Mouse (Mus musculus): ENCODE measurements around the gene Cebpa.

GRCm38 (mm10) chr7:35164131-35164530 lies 45.0 kb downstream of the Cebpa start:
- no peak for TF ChIP-seq CTCF (IDR thresholded peaks at IDR 0.05; ENCODE audit: low read depth, low read length)
- TF ChIP-seq GATA2 (IDR thresholded peaks at IDR 0.05; ENCODE audit: borderline replicate concordance, low read depth, low read length), result no peak
- TF ChIP-seq GATA1 (IDR thresholded peaks at IDR 0.05; ENCODE audit: borderline replicate concordance, low read length), result no peak
- TF ChIP-seq POLR2AphosphoS5 (IDR thresholded peaks at IDR 0.05; ENCODE audit: insufficient replicate concordance, low read depth, low read length), result no peak
- TF ChIP-seq TAL1 (conservative IDR thresholded peaks at IDR 0.05; ENCODE audit: low read depth, low read length), result no peak

Data from G1E (cell line).